Mouse (Mus musculus) naive thymus-derived CD4-positive, alpha-beta T cell, adult 2 months (primary cell): ENCODE measurements around the gene Josd2.

Experiments used
- DNase-seq: peaks from one replicate; pipeline ENCODE4 v3.0.0-alpha.2; 2011; ENCODE audit warnings: low read depth

Gene Josd2

GRCm38 (mm10) chr7:44467811-44468411 is at the start of gene Josd2:
Gene Josd2, plus strand, starts transcription at chr7:44467980.
- DNase-seq: peak; percentile 96

GRCm38 (mm10) chr7:44427666-44428065 is 40.1 kb upstream of the Josd2 start:
- DNase-seq: no peak

- no peak for DNase-seq
Measured at GRCm38 (mm10) chr7:44428171-44428950, 39.4 kb upstream of the Josd2 start.

GRCm38 (mm10) chr7:44428968-44429521 is 38.7 kb upstream of the Josd2 start, which contains the start of gene Lrrc4b:
Gene Lrrc4b, plus strand, starts transcription at chr7:44429018.
- DNase-seq: no peak

GRCm38 (mm10) chr7:44429534-44430488 is 38.0 kb upstream of the Josd2 start:
- no peak for DNase-seq

GRCm38 (mm10) chr7:44432550-44432949 is 35.2 kb upstream of the Josd2 start:
- DNase-seq: no peak

- DNase-seq: no peak
Measured at GRCm38 (mm10) chr7:44433371-44433770, 34.4 kb upstream of the Josd2 start.

GRCm38 (mm10) chr7:44434089-44434488 is 33.7 kb upstream of the Josd2 start:
- DNase-seq: no peak

GRCm38 (mm10) chr7:44435796-44436195 is 32.0 kb upstream of the Josd2 start:
- no peak for DNase-seq

GRCm38 (mm10) chr7:44436267-44436666 is 31.5 kb upstream of the Josd2 start:
- DNase-seq: no peak

- DNase-seq: no peak
Measured at GRCm38 (mm10) chr7:44437188-44437587, 30.6 kb upstream of the Josd2 start.

GRCm38 (mm10) chr7:44437933-44438332 is 29.8 kb upstream of the Josd2 start:
- DNase-seq: no peak

- DNase-seq: no peak
Measured at GRCm38 (mm10) chr7:44439696-44440095, 28.1 kb upstream of the Josd2 start.

- DNase-seq: no peak
Measured at GRCm38 (mm10) chr7:44440479-44440878, 27.3 kb upstream of the Josd2 start.

GRCm38 (mm10) chr7:44441180-44441579 is 26.6 kb upstream of the Josd2 start:
- DNase-seq: no peak

- DNase-seq: no peak
Measured at GRCm38 (mm10) chr7:44441648-44442109, 26.1 kb upstream of the Josd2 start.

- DNase-seq: no peak
Measured at GRCm38 (mm10) chr7:44442407-44442821, 25.4 kb upstream of the Josd2 start.

GRCm38 (mm10) chr7:44443268-44444173 is 24.3 kb upstream of the Josd2 start:
- no peak for DNase-seq

GRCm38 (mm10) chr7:44444886-44445527 is 22.8 kb upstream of the Josd2 start:
- DNase-seq: no peak

GRCm38 (mm10) chr7:44445528-44445923 is 22.3 kb upstream of the Josd2 start:
- no peak for DNase-seq
